Mouse (Mus musculus): ENCODE measurements around the gene Bod1l.

The Bod1l gene

DNA sequence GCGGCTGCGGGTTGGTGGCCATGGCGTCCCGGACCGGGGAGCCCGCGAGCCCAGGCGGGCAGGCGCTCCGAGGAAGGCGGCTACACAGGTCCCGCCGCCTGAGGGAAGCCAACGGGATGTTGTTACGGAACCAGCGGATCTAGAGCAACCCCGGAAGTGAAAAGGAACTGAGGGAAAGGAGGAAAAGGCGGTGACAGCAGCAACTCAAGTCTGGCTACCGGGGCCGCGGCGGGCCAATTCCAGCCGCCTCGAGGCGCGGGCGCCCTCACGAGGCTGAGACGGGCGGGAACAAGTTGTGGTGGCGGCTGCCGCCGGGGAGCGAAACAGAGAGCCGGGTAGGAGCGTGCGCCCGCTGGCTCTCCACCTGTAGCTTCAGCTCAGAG lies at the start of gene Bod1l:
Bod1l (minus strand) TSS at position 169 of the 383 bp plus-strand sequence.
- DNase-seq (ENCODE audit: low read depth) = peak; percentile 95

DNA sequence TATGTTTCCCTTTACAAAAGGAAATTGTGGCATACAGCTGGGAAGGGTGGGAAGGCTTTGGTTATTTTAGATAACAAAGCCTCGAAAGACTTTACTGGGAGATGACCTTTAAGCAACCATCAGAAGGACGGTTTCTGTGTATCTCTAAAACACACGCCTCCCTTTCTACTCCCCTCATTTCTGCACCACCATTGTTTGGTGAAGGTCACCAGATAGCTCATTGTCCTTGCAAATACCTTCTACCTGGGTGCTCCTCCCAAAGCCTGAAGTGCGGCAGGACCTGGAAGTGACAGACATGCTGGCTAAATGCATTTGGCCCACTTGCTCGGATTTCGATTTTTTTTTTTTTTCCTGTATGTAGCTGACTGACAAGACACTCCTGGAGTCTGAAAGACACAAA lies 49.2 kb upstream of the Bod1l start:
- DNase-seq (ENCODE audit: low read depth) = no peak

DNA sequence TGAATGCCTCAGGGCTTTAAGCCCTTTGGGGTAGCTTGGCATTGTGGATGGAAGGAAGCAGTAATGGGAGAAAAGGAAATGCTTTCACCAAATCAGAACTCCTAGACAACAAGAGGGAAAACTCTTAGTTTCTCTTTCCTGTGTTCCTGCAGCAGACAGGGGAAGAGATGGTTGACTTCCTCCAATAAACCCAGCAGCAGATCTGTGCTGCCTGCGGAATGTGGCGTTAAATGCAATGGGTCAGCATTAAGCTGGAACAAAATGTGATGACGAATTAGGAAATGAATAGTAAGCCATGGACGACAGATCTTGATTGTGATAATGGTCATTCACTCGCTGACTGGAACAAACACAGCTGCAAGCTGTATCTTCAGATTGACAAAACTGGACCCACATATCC lies 46.8 kb upstream of the Bod1l start:
- DNase-seq (ENCODE audit: low read depth) = no peak

DNA sequence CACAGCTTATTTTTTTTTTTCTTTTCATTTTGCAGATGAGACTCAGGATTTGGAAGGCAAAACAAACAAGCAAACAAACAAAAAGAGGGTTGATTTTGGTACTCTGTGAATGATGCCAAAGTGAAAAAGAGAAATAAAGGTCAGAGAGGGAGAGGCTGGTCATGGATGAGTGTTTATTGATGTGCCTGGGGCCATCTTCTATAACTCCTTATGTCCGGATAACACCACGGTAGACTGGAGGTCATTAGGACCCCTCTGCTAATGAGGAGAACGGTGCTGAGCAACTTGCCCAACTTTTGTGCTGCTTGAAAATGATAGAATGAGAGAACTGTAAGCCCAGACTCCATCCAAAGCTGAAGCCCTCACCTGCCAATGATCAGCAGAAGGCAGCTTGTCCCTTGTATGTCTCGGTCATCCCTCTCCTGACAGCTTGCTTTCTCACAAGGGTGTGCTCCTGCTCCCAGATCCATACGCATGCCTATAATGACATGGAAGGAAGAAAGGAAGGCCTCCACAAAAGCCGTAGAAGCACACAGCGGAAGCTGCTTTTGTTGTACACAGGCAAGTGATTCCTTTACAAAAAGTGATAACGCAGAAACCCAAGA lies 45.2 kb upstream of the Bod1l start:
- no peak for DNase-seq (ENCODE audit: low read depth)

DNA sequence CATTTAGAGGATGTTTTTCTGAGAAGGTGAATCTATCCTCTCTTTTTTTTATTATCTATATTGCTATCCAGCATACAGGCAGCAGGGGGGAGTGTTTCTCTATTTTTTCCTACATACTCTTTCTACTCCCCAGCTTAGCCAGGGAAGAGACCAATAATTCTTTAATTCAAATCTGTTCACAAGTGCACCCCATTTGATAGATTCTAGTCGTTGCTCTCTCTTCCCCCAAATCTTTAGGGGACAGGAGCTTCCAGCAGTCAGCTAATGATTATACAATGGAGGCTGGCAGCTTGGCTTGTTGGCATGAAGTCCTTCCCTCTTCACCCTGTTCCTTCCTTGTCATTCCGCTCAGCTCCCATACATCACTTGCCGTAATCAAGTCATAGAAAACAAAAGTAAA lies 44.7 kb upstream of the Bod1l start:
- DNase-seq (ENCODE audit: low read depth) = peak; percentile 10

DNA sequence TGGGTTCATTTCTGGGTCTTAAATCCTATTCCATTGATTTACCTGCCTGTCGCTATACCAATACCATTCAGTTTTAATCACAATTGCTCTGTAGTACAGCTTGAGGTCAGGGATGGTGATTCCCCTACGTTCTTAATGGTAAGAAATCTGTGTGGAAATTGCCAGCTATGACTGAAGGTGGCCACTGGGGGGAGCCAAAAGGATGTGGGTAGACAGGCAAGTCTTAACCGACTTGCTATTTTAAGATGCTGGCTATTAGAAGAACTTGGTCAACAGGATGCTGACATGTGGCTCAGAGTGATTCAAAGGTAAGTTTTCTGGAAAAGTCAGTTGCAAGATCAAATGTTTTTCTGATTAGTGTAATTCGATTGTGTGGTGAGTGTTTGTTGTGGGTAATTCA lies 43.6 kb upstream of the Bod1l start:
- peak; percentile 75 for DNase-seq (ENCODE audit: low read depth)

DNA sequence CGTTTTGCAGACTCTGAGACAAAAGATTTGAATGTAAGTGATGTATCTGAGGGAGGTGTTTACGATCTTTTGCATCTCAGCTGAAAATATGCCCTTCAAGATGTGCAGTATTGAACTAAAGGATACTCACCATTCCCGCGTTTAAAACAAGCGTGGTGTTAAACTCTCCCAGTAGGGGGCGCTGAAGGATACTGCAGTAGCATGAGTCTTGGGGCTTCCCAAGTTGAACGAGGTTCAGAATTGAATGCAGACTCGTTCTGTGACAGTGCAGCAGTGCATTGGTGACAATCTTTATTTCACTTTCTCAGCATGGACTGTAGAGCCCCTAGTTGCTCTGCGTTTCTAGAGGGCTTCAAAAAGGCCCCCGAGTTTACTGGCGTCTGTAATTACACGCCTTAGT lies 40.4 kb upstream of the Bod1l start:
- peak; percentile 64 for DNase-seq (ENCODE audit: low read depth)

DNA sequence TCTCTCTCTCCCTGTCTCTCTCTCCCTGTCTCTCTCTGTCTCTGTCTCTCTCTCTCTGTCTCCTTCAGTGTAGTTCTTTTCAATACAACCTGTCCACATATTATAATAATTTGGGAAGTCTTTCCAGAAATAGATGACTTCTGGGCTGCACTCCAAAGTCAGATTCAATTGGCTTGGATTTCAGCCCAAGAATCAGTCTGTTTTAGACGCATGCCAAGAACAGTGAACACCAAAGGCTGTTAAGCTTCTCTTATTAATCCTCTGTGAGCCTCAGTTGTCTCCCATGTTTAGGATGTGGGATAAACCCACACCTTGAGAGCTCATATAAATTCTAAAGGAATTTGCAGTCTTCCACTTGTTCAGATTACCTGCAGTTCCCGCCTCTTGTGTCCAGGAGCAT lies 27.0 kb upstream of the Bod1l start:
- DNase-seq (ENCODE audit: low read depth) = no peak

DNA sequence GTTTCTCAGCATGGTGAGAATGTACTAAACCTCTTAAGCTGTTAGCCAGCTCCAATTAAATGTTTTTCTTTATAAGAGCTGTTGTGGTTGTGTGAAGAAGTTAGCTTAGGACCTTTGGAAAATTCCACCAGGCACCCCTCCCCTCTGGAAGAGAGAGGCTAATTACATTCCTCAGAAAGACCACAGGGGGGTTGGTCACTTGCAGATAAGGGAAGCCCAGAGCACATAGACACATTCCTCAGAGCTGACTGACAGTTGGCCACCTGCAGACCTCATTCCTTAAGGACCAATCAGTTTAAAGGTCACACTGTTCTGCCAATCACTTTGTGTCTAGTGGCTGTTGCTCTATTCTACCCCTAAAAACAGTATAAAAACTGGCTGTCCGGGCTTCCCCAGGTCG lies 11.7 kb upstream of the Bod1l start:
- DNase-seq (ENCODE audit: low read depth) = no peak

DNA sequence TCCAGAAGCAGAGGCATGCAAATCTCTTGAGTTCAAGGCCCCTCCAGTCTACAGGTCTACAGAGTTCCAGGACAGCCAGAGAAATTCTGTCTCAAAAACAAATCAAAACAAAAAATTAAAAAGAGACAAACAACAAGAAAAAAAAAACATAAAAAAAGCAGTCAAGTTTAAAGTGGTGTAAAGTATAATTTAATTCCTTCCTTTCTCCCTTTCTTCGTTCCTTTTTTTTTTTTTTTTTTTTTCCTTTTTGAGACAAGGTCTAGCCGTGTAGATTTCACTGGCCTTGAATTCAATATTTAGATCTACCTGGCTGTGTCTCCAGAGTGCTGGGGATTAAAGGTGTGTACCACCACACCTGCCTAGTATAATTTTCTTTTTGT lies 1.4 kb upstream of the Bod1l start:
- DNase-seq (ENCODE audit: low read depth) = no peak

DNA sequence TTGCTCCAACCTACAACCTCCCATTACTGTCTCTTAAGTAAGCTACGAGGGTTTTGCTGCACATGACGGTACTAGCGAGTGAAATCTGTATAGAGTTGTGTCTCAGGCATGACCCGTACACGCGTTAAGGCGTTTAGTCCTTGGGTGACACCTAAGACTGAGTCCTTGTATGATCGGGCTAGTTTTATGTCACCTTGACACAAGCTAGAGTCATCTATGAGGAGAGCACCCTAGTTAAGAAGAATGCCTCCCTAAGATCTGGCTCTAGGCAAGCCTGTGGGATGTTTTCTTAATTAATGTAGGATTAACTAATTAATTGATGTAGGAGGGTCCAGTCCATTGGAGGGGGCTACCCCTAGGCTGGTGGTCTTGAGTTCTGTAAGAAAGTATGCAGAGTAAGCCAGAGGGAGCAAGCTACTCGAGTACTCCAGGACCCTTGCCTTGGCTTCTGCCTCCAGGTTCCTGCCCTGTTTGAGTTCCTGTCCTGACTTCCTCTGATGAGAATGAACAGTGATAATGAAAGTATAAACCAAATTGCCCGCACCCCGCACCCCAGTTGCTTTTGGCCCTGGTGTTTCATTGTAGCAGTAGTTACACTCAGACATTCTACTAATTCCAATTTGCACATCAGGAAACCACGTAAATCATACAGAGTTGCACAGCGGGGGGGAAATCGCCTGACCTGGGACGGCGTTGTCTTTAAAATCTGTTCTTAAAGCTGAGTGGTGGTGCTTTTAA lies 874 bp upstream of the Bod1l start:
- peak; percentile 75 for DNase-seq (ENCODE audit: low read depth)

DNA sequence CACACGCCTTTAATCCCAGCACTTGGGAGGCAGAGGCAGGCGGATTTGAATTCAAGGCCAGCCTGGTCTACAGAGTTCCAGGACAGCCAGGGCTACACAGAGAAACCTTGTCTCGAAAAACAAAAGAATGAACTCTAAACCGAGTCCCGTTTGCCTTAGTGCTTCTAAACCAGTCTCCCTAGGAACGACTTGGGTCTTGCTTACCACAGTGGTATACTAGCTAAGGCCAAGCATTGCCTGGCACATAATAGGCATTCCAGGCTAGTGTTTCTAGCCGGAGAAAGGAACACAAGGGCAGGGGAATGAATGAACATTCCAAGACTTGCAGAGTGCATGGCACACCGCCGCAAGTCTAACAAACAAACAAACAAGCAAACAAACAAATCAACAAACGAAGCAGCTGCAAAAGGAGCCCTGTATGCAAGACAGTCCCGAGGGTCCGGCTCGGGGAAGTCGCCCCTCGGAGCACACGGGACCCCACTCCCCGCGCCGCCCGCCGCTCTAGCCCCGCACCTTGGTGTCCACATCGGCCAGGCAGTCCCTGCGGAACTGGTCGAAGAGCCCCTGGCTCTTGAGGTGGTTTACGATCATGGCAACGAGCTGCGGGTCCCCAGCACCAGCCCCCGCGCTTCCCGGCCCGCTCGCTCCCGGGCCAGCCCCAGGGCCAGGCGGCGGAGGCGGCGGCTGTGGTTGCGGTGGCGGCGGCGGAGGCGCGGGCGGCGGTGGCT lies 532 bp downstream of the Bod1l start:
- DNase-seq (ENCODE audit: low read depth) = peak; percentile 48

DNA sequence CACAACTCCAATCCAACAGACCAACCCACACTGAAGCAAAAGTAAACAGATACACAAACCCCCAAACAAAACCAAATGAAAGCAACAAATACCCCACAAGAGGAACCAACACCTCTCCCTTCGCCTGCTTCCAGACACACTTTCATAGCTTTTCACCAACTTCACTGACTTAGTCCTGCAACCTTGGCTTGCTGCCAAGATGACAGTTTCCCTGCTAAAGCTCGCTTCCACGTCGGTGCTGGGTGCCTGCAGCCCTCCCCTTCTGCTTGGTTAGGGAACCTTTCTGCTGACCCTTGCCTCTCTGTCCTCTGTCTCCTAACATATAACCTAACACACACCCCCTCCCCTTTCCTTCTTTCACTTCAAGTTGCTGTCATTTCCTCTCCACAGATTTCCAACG lies 1.4 kb downstream of the Bod1l start:
- peak; percentile 49 for DNase-seq (ENCODE audit: low read depth)

DNA sequence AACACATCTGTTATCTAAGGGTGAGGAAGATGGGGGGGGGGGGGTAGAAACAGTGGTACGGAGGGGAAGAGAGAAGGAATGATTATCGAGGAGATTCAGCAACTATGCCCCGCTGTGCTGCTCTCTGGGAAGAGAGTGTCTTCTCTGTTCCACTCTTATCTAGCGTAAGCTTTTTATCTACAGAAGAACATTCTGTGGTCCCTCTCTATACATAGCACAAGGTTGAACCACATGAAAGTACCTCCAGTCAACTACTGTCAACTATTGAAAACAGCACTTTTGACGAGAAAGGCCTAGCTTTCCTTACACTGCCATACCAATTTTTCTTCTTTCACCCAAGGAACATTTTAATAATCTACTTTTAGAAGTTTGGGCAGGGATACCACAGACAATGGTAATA lies 2.4 kb downstream of the Bod1l start:
- peak; percentile 3 for DNase-seq (ENCODE audit: low read depth)

DNA sequence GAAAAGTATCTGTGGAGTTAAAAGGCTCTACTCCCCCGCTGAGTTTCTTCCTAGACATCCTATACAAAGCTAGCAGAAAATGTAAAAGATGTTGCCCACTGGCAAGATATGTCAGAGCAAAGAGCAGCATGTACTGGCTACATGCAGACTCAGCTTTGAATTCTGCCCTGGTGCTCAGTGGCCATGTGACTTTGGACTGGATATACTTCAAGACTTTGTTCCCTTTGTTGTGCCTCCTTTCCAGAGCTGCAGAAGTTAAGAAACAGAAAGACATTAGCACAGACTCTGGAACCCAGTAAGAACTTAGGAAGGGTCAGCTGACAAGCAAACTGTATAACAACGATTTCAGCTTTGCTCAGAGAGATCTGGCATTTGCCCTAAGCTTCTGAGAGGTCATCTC lies 14.0 kb downstream of the Bod1l start:
- DNase-seq (ENCODE audit: low read depth) = no peak

DNA sequence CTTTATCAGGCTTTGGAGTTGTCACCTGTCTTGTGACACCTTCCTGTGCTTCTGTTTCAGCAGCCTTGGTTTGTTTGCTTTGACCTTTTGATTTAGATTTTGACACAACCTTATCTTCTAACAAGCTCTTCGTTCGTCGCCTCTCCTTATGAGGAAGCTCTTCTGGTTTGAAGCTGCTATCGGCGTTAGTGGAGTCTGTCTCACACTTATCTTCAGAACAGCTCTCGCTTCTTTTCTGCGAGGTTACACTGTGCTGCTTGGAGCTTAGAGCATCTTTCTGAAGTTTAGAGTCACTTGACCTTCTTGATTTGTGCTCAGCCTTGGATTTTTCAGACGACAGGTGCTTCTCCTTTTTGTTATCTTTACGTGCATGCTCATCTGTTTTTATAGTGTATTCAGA lies 23.0 kb downstream of the Bod1l start:
- no peak for DNase-seq (ENCODE audit: low read depth)

DNA sequence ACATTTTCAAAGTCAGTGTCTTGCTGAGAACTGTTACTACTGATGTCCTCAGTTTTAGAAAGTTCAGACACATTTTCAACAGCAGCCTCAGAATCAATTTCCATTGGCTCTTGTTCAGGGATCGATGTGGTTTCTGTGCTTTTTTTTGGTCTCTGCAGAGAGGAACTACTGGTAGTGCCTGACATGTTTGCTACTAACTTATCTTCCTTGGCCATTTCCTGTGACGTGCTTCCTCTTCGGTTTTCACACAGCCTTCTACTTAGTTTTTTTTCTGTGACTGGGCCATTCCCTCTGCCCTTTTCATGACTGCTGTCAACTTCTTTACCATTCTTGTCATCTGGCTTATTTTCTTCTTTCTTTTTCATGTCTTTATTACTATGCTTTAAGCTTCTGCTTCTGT lies 23.6 kb downstream of the Bod1l start:
- peak; percentile 9 for DNase-seq (ENCODE audit: low read depth)

DNA sequence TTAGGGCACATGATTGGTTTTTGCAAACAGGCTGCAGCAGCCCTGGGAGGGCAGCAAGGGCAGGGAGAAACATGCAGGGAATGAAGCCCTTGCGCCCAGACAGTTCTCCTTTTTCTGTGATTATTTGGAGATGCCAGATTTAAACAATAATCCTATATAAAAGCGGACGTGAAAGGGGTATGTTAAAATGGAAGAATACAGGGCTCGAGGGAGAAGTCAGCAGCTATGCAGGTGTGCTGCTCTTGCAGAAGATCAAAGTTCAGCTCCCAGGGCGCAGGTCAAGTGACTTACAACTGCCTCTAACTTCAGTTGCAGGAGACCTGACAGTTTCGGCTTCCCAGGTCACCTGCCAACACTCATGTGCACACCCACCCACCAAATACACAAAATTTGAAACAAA lies 31.6 kb downstream of the Bod1l start:
- no peak for DNase-seq (ENCODE audit: low read depth)

DNA sequence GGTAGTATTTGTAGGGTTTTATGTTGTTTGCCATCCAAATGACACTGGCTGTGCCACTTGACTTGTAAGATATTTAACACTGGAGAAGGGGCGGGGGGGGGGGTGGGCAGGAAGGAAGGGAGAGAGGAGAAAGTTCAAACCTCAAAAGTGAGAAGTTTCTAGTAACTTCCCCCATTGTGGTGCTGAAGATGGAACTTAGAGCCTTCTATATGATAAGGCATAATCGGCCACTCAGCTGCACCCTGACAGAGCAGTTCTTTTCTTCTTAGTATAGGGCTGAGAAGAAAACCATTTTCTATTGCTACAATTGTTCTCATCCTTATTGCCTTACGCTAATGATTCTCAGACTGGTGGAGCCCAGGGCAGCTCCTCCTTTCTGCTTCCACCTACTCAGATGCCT lies 32.8 kb downstream of the Bod1l start:
- no peak for DNase-seq (ENCODE audit: low read depth)

DNA sequence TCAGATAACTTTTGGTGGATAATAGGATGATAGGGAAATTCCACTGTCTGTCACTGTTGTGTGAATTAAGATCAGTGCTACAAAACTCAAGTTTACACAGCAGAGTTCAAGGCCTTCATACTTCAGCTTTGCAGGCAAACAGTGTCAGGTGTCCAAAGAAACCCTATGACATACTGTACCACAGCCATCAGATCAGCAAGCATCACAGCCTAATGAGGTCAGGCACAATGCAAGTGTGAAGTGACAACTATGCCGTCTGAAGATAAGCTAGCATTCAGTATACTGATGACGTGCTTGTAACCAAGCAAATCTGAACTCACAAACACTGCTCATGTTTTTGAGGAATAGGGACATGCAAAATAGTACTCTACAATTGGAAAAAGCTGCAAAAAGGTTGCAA lies 36.7 kb downstream of the Bod1l start:
- no peak for DNase-seq (ENCODE audit: low read depth)

DNA sequence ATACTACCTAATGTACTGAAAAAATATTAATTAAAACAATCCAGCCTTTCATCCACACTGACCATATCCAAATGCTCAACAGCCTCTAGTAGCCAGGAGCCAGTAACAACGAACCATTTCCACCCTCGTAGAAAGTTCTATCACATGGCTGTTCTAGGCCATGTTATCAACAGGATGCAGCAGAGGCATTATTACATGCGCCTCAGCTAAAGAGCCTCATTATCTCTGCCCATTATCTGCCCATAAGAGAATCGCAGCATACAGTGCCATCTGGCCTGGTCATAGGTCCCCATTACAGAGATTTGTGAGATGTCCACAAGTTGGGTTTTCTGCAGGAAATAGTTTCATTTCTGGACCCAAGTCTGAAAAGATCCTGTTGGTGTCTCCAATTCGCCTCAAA lies 37.9 kb downstream of the Bod1l start:
- no peak for DNase-seq (ENCODE audit: low read depth)

DNA sequence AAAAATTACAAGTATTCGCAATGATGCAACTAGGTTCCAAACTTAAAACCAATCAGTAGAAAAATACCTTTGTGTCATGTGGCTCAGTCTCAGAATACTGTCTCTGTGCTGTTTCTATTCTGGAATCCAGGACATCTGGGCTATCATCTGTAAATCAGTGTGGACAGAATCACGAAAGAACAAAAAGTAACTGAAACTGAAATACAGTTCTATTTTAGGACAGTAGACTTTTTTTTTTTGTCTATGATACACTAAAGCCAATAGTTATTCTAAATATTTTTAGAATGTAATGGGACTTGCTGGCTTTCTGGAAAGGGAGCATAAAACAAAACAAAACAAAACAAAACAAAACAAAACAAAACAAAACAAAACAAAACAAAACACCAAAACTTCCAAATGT lies 39.0 kb downstream of the Bod1l start:
- DNase-seq (ENCODE audit: low read depth) = no peak

DNA sequence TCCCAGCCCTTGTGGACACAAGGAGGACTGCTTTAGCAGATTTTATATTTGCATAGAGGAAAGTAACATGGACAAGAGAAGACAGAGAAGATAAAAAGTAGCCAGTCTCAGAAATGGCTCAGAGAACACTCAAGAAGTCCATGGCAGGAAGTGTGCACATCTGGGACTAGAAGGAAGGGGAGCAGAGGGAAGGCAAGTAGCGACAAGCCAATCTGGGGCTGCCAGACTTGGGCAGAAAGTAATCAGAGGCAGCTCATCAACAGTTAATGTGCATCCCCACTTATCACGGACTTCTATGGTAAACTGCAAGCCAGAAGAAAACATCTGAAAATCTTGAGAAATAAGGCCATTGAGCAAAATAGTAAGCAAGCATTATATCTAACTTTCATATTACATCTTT lies 39.5 kb downstream of the Bod1l start:
- DNase-seq (ENCODE audit: low read depth) = no peak

DNA sequence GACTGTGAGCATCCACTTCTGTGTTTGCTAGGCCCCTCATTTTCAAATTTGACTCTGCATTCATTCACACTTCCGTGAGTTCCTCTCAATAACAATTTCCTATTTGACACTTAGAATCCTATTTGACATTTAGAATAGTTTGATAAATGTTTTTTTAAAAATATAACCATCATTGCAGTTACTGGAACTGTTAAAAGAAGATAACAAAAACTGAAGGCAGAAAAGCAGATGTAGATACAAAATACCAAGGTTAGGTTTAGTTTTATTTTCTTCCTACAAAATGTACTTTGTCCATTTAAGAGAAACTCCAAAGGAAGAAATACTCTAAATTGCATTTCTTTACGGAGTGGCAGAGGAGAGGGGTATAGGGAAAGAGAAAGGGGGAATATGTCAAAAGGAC lies 42.5 kb downstream of the Bod1l start:
- no peak for DNase-seq (ENCODE audit: low read depth)
